ENCODE assay signal across 8 mouse cellular contexts in genomic region chr6:37447704-37448466, GRCm38 (mm10). TPM values are rescaled to one million over a fixed set of nuclear protein-coding genes. Genes with fewer than 3 reads are reported as not detected.
DNase-seq lines count a peak whose midpoint lies in the region; ATAC-seq and TF ChIP-seq lines count a peak whose summit lies in the region.
"Had no signal": no experiment of that assay in that cellular context is flagged by ENCODE, and none has a peak within 500 bp of the region (broad histone marks: within the 10 kb centered on the region; RNA-seq: fewer than 3 reads in every experiment).

No protein-coding gene starts in this region.

- peak; percentile 23 for DNase-seq in MEL (ENCODE audit: low read depth, low spot score)
- peak; percentile 85 for DNase-seq in brain, embryonic 14.5 days (ENCODE audit: low read depth)
- DNase-seq in hindbrain, embryonic 11.5 days (ENCODE audit: low spot score) = peak; percentile 84
- peak; percentile 75 to 81 for DNase-seq in layer of hippocampus, postnatal 14 days (ENCODE audit: low spot score in 2 of 2)
- DNase-seq in lung, postnatal 4 days = peak; percentile 54 to 83
- peak; percentile 62 for DNase-seq in right cerebral cortex, postnatal 25 days

- no peaks in the 10 kb centered on the region for H3K27me3 ChIP-seq in MEL (ENCODE audit: control insufficient read depth in 1 of 2, insufficient read depth in 2 of 2, low read length in 2 of 2)
- no peaks in the 10 kb centered on the region for H3K27me3 ChIP-seq in hindbrain, embryonic 11.5 days (ENCODE audit: control insufficient read depth, insufficient read depth, low read length)
- H3K27me3 ChIP-seq: liver, embryonic 15.5 days had no signal

- peak; percentile 78 for ATAC-seq in erythroblast, adult 5-6 weeks (replicated peaks; ENCODE audit: low FRiP score, poor library complexity, severe bottlenecking)
- ATAC-seq in hindbrain, embryonic 11.5 days (ENCODE audit: low FRiP score) = peak; percentile 65

- no peaks in the 10 kb centered on the region for H3K9me3 ChIP-seq in MEL (replicated peaks; ENCODE audit: insufficient read depth, low read length)
- no peaks in the 10 kb centered on the region for H3K9me3 ChIP-seq in hindbrain, embryonic 11.5 days (ENCODE audit: control insufficient read depth, low read length)
- H3K9me3 ChIP-seq: liver, embryonic 15.5 days had no signal

- no peak for TF ChIP-seq POLR2A in MEL (IDR thresholded peaks at IDR 0.05; ENCODE audit: control insufficient read depth in 1 of 2, insufficient read depth in 1 of 2, low read depth in 1 of 2, low read length in 2 of 2, poor library complexity in 1 of 2)
- TF ChIP-seq POLR2A in brain, embryonic 14.5 days (IDR thresholded peaks at IDR 0.05; ENCODE audit: borderline replicate concordance, extremely low read depth, insufficient read depth, insufficient read length, poor library complexity, severe bottlenecking) = no peak

- H3K4me2 ChIP-seq in hindbrain, embryonic 11.5 days (replicated peaks; ENCODE audit: low read depth, low read length) = no peak overlapping the region
- H3K4me2 ChIP-seq: liver, embryonic 15.5 days had no signal

- H3K4me1 ChIP-seq in MEL (ENCODE audit: control insufficient read depth in 1 of 2, insufficient read depth in 2 of 2, low read length in 2 of 2) = no peaks in the 10 kb centered on the region
- H3K4me1 ChIP-seq in hindbrain, embryonic 11.5 days (replicated peaks; ENCODE audit: control insufficient read depth, insufficient read depth, low read length) = no peaks in the 10 kb centered on the region

- H3K4me3 ChIP-seq in MEL (ENCODE audit: control insufficient read depth in 1 of 2, insufficient read depth in 1 of 2, low read depth in 2 of 2, low read length in 2 of 2) = no peak overlapping the region
- H3K4me3 ChIP-seq in hindbrain, embryonic 11.5 days (ENCODE audit: low read depth, low read length) = no peak overlapping the region
- H3K4me3 ChIP-seq: liver, embryonic 15.5 days had no signal

- H3K36me3 ChIP-seq in MEL (ENCODE audit: control insufficient read depth in 1 of 2, insufficient read depth in 2 of 2, low read length in 2 of 2) = no peaks in the 10 kb centered on the region
- no peaks in the 10 kb centered on the region for H3K36me3 ChIP-seq in hindbrain, embryonic 11.5 days (ENCODE audit: control insufficient read depth, insufficient read depth, low read length)
- H3K36me3 ChIP-seq: liver, embryonic 15.5 days had no signal

- 31% methylated on average over 10 of the region's 10 CpGs for WGBS in hindbrain, embryonic 11.5 days

- H3K79me2 ChIP-seq in MEL (ENCODE audit: control insufficient read depth, insufficient read depth, low read length, poor library complexity) = no peaks in the 10 kb centered on the region

- TF ChIP-seq CTCF in MEL (IDR thresholded peaks at IDR 0.05 in 2 of 3, conservative IDR thresholded peaks at IDR 0.05 in 1 of 3; ENCODE audit: control insufficient read depth in 1 of 3, insufficient read depth in 1 of 3, low read depth in 2 of 3, low read length in 3 of 3, poor library complexity in 1 of 3, severe bottlenecking in 1 of 3) = peak; percentile 45 to 63 (median 57)
- peak; percentile 82 for TF ChIP-seq CTCF in brain, embryonic 14.5 days (IDR thresholded peaks at IDR 0.05; ENCODE audit: borderline replicate concordance, extremely low read depth, insufficient read depth, insufficient read length)

- no peak overlapping the region for H3K27ac ChIP-seq in MEL (ENCODE audit: control insufficient read depth, low read depth, low read length)
- H3K27ac ChIP-seq in hindbrain, embryonic 11.5 days (ENCODE audit: low read depth, low read length) = no peak overlapping the region
- H3K27ac ChIP-seq: liver, embryonic 15.5 days had no signal

- no peak overlapping the region for H3K9ac ChIP-seq in MEL (ENCODE audit: control insufficient read depth, low read depth, low read length, poor library complexity, severe bottlenecking)
- no peak overlapping the region for H3K9ac ChIP-seq in hindbrain, embryonic 11.5 days (ENCODE audit: low read depth, low read length)
- H3K9ac ChIP-seq: liver, embryonic 15.5 days had no signal

- TF ChIP-seq EP300 in MEL (IDR thresholded peaks at IDR 0.05; ENCODE audit: low read depth in 1 of 2, low read length in 2 of 2) = no peak

- peak; percentile 58 for TF ChIP-seq RAD21 in MEL (IDR thresholded peaks at IDR 0.05; ENCODE audit: low read depth, low read length)

TF ChIP-seq in MEL, 35 proteins besides CTCF, POLR2A, EP300 and RAD21:
- TF ChIP-seq KAT2A (conservative IDR thresholded peaks at IDR 0.05; ENCODE audit: low read depth, low read length) = no peak
- TF ChIP-seq SMC3 (IDR thresholded peaks at IDR 0.05; ENCODE audit: low read depth, low read length) = peak; percentile 58
- TF ChIP-seq ZC3H11A (IDR thresholded peaks at IDR 0.05; ENCODE audit: low read depth, low read length) = peak; percentile 25; the same call in 1 of the 2 replicates
- no peak for TF ChIP-seq USF1 (IDR thresholded peaks at IDR 0.05; ENCODE audit: low read depth, low read length)

RNA-seq across cellular contexts. Expression of gene Creb3l2, which starts 5.9 kb away (rescaled TPM):
- not detected in 2 replicates for total RNA-seq in MEL (2012; rRNA removed)
- polyA plus RNA-seq in MEL (2012; ENCODE audit: insufficient read depth in 1 of 2, insufficient read length in 2 of 2, low read depth in 1 of 2, low replicate concordance in 2 of 2, missing spikeins in 1 of 2) = not detected
- polyA plus RNA-seq in brain, embryonic 14.5 days (2012; rRNA removed) = 3.5 and 6.4 TPM in 2 replicates
- total RNA-seq in erythroblast, adult 5-6 weeks (2015; ENCODE audit: low replicate concordance) = 2.5 and 2.9 TPM in 2 replicates
- 0.70 and 1.1 TPM in 2 replicates for total RNA-seq in erythroblast, adult 5-6 weeks (2017; ENCODE audit: low replicate concordance)
- 7.6 and 10.4 TPM in 2 replicates for polyA plus RNA-seq in hindbrain, embryonic 11.5 days (2014; fragmentation: Nextera tagmentation; extraction: Ambion mirVana)
- total RNA-seq in layer of hippocampus, postnatal 14 days (2021) = 10 to 100 TPM in 1 of 2 experiments, 1 to 10 TPM in 1; 9.4 to 11.0 TPM

Comparison
In these comparisons a context has a peak if more than half of its experiments do, and no peak if none do; other contexts are left out.
1. DNase-seq: peak in every context shown above with its lines; median percentile 85 in brain, embryonic 14.5 days; 84 in hindbrain, embryonic 11.5 days; 78 in layer of hippocampus, postnatal 14 days; 68 in lung, postnatal 4 days; 62 in right cerebral cortex, postnatal 25 days; 23 in MEL.